Mouse (Mus musculus) layer of hippocampus, adult 9-11 months (tissue): ENCODE measurements around the gene Cd2.

Experiments
- DNase-seq: peaks from one replicate; pipeline ENCODE4 v3.0.0; 2022

The Cd2 gene

GRCm38 (mm10) chr3:101272166-101272565 is 15.6 kb downstream of the Cd2 start:
- no peak for DNase-seq

GRCm38 (mm10) chr3:101270833-101271232 is 16.9 kb downstream of the Cd2 start:
- no peak for DNase-seq

GRCm38 (mm10) chr3:101268361-101268760 is 19.4 kb downstream of the Cd2 start:
- no peak for DNase-seq

- no peak for DNase-seq
Measured at GRCm38 (mm10) chr3:101265561-101266091, 22.1 kb downstream of the Cd2 start.

- no peak for DNase-seq
Measured at GRCm38 (mm10) chr3:101258976-101259375, 28.8 kb downstream of the Cd2 start.

GRCm38 (mm10) chr3:101256090-101256489 is 31.6 kb downstream of the Cd2 start:
- no peak for DNase-seq

GRCm38 (mm10) chr3:101252141-101252540 is 35.6 kb downstream of the Cd2 start:
- DNase-seq: no peak

- no peak for DNase-seq
Measured at GRCm38 (mm10) chr3:101249846-101250245, 37.9 kb downstream of the Cd2 start.

- no peak for DNase-seq
Measured at GRCm38 (mm10) chr3:101245212-101245611, 42.5 kb downstream of the Cd2 start.

GRCm38 (mm10) chr3:101243002-101243401 is 44.7 kb downstream of the Cd2 start:
- no peak for DNase-seq

GRCm38 (mm10) chr3:101241866-101242265 is 45.9 kb downstream of the Cd2 start:
- no peak for DNase-seq

GRCm38 (mm10) chr3:101240859-101241258 is 46.9 kb downstream of the Cd2 start:
- DNase-seq: no peak

GRCm38 (mm10) chr3:101239236-101239635 is 48.5 kb downstream of the Cd2 start:
- no peak for DNase-seq

GRCm38 (mm10) chr3:101238695-101239094 is 49.0 kb downstream of the Cd2 start:
- no peak for DNase-seq

- DNase-seq: peak; percentile 32
Measured at GRCm38 (mm10) chr3:101236995-101237808, 50.5 kb downstream of the Cd2 start.

GRCm38 (mm10) chr3:101236261-101236660 is 51.5 kb downstream of the Cd2 start:
- no peak for DNase-seq

- no peak for DNase-seq
Measured at GRCm38 (mm10) chr3:101235321-101235720, 52.4 kb downstream of the Cd2 start.

GRCm38 (mm10) chr3:101233424-101233823 is 54.3 kb downstream of the Cd2 start:
- DNase-seq: no peak

GRCm38 (mm10) chr3:101232570-101232969 is 55.2 kb downstream of the Cd2 start:
- DNase-seq: no peak

- DNase-seq: no peak
Measured at GRCm38 (mm10) chr3:101230201-101230600, 57.5 kb downstream of the Cd2 start.

GRCm38 (mm10) chr3:101229551-101229930 is 58.2 kb downstream of the Cd2 start:
- DNase-seq: no peak

- DNase-seq: no peak
Measured at GRCm38 (mm10) chr3:101228868-101229550, 58.7 kb downstream of the Cd2 start.

GRCm38 (mm10) chr3:101228066-101228465 is 59.7 kb downstream of the Cd2 start:
- no peak for DNase-seq
